Mouse (Mus musculus) bone marrow macrophage, adult 2 months (primary cell): Measurements from ENCODE around the gene Gnb1. TPM values are rescaled to one million over a fixed set of nuclear protein-coding genes. Genes with fewer than 3 reads are reported as not detected.

ENCODE experiments used
- H3K27ac ChIP-seq: 2 replicates; pipeline ENCODE4 v1.5.1; 2012; ENCODE audit warnings: low read depth, low read length; ENCODE audit not compliant: insufficient read depth
- H3K4me1 ChIP-seq: 2 replicates; pipeline ENCODE4 v1.6.1; 2012; ENCODE audit warnings: low read length; ENCODE audit not compliant: control insufficient read depth, insufficient read depth
- H3K4me3 ChIP-seq: 2 replicates; pipeline ENCODE4 v1.5.1; 2012; ENCODE audit warnings: mild to moderate bottlenecking, low read length, moderate library complexity; ENCODE audit not compliant: insufficient read depth
- CTCF ChIP-seq: IDR thresholded peaks from 2 replicates; pipeline ENCODE4 v1.5.1; 2012; ENCODE audit warnings: low read depth, mild to moderate bottlenecking, low read length, moderate library complexity
- POLR2A ChIP-seq: IDR thresholded peaks from 2 replicates; pipeline ENCODE4 v1.6.1; 2012; ENCODE audit warnings: mild to moderate bottlenecking, low read depth, low read length, borderline replicate concordance
- polyA plus RNA-seq: library from polyadenylated mRNA; stranded (reverse); fragments of >200 nt; gene quantifications from 2 replicates; pipeline ENCODE4 v1.2.4, GENCODE M21; 2012; ENCODE audit not compliant: missing spikeins, insufficient read depth, insufficient read length

The Gnb1 gene
- polyA plus RNA-seq, 1 experiment: 389 TPM

DNA sequence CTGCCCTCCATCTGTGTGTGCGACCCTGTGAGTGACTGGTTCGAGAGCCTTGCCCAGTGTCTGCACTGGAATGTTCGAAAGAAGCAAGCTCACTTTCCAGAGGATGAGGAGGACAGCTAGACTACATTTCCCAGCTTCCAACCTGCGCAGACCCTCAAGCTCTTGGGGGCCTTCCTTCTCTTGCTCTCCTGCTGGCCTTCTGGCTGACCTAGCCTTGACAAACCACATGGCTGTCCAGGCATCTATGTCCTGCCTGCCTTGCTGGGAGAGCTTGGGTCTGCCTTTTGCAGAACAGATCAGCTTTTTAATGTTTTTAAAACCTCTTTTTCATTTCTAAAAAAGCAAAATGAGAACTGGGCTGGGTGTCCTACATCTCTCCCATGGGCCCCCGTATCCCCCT is 98.2 kb downstream of the Gnb1 start:
- TF ChIP-seq POLR2A (no peak), CTCF (no peak)
- H3K4me1 ChIP-seq: peaks cover 6% of the 10 kb centered on the region
- no peak overlapping the region for H3K27ac ChIP-seq
- H3K4me3 ChIP-seq: no peak overlapping the region

DNA sequence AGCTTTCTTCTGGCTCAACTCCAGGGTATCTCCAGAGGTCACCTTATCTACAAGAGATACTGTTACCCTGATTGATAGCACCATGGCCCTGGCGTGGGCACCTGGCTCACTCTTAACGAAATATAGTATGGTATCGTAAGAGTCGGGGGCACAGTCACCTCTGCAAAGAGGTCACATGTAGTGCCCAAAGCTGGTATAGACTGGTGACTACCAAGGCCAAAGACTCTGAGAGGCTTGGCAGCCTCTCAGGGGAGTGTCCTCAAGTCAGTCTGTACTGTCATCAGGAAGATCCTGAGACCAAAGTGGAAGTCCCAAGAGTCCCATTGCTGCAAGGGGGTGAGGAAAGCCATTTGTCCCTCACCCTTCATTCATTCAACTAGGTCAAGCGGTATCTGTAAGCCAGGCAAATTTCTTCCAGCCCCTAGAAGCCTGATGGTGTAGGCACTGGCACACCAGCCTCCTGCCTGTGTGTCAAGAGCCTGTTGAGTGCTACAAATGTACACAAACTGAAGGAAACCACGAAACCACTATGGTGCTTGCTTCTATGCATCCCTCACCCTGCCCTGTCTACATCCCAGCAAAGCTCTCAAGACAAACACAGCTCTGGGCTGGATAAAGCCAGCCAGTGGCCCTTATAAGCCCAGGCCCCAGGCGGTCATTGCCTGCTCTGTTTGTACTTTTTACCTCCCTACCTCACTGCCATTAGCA is 100.0 kb downstream of the Gnb1 start:
- Histone ChIP-seq H3K4me3 (no peak overlapping the region), H3K27ac (no peak overlapping the region), H3K4me1 (peaks cover 6% of the 10 kb centered on the region)
- no peak for TF ChIP-seq POLR2A
- TF ChIP-seq CTCF: no peak

DNA sequence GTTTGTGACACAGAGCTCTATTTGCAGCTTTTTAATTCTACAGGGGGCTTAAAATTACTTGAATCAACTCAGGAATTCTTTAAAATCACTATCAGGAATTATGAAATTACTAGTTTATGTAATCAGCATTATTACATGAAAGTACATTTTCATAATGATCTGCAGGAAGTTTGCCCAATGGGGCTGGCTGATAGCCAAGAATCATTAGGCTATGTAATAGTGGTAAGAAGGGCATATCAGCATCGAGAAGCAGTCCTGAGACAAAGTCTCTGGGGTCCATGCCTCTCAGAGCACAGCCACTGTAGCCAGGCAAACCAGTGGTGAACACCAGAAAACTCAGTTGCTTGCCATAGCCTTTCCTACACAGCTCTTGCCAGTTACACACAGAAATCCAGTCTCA is 102.6 kb downstream of the Gnb1 start:
- H3K27ac ChIP-seq: no peak overlapping the region
- no peak overlapping the region for H3K4me3 ChIP-seq
- TF ChIP-seq CTCF (no peak), POLR2A (no peak)
- peaks cover 7% of the 10 kb centered on the region for H3K4me1 ChIP-seq

DNA sequence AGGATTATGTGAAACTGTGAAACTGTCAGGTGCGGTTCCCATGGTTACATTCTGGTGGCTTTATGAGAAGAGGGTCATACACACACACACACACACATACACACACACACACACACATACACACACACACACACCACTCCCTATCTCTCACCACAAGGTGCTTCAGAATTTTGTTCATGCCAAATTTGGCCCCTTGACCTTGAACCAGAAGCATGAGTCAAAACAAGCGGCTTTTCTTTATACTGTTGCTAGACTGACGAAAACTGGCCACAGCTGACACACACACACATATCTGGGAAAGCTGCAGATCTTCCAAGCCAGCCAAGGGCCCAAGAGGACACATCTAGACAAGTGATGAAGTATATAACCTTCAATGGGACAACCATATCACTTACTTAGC is 104.6 kb downstream of the Gnb1 start:
- H3K4me1 ChIP-seq: peaks cover 15% of the 10 kb centered on the region
- no peak overlapping the region for H3K27ac ChIP-seq
- no peak overlapping the region for H3K4me3 ChIP-seq
- TF ChIP-seq POLR2A: no peak
- TF ChIP-seq CTCF: no peak

DNA sequence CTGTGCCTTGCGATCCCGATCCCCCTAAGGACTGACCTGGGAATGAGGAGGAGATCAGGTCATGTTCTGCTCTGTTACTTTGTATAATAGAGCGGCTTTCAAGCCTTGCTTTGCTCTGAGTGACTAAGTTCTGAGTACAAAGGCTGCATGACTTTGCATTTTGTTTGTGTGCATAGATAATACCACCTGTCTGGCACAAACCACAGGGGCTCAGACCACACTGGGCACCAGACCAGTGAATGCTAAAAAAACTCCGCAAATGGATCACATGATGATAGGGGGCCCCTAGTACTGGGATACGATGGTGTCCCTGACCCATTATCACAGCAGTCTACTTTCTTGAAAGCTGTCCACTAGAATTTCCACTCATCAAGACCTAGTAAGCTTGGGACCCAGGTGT is 105.4 kb downstream of the Gnb1 start:
- H3K4me1 ChIP-seq: peaks cover 15% of the 10 kb centered on the region
- TF ChIP-seq POLR2A (no peak), CTCF (no peak)
- H3K4me3 ChIP-seq: no peak overlapping the region
- no peak overlapping the region for H3K27ac ChIP-seq

DNA sequence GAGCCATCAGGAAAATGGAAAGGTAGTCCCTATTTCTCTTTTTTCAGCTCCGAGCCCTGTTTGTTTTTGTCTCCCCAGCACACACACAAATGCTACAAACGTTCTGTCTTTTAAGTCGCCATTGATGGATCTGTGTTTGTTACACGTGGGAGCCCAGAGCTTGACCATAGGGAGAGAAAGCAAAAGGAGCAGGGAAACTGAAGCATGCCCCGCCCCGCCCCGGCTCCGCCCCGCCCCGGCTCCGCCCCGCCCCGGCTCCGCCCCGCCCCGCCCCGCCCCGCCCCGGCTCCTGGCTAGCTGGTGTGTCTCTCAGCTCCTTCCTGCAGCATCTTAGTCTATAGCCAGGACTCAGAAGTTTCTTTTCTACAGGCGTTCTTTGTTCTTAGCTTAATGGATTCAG is 107.4 kb downstream of the Gnb1 start:
- H3K4me1 ChIP-seq: peaks cover 12% of the 10 kb centered on the region
- TF ChIP-seq CTCF (no peak), POLR2A (no peak)
- H3K4me3 ChIP-seq: no peak overlapping the region
- H3K27ac ChIP-seq: no peak overlapping the region

DNA sequence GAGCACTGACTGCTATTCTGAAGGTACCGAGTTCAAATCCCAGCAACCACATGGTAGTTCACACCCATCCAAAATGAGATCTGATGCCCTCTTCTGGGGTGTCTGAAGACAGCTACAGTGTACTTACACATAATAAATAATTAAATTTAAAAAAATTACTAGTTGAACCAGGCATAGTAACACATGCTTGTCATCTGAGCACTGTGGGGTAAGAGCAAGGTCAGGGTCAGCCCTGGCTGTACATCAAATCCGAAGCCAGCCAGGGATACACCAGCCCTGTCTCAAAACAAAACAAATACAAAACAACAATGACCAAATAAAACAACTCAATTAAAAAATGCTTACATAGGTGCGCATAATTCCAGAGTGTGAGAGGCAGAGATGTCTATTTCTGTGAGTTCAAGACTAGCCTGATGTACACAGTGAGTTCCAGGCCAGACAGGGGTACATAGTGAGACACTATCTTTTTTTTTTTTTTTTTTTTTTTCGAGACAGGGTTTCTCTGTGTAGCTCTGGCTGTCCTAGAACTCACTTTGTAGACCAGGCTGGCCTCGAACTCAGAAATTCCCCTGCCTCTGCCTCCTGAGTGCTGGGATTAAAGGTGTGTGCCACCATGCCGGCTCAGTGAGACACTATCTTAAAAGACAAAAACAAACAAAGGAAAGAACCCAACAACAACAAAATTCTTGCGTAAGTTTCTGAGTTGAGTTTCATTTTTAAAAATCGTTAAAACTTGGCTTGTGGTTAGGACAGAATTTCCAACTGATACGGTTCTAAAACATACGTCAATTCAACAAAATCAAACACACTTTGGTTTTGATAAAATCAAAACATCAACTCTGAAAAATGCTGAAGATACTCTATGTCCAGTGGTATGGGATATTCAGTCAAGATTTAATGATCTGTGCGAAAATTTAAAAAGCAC is 109.0 kb downstream of the Gnb1 start:
- H3K4me1 ChIP-seq: peaks cover 9% of the 10 kb centered on the region
- H3K4me3 ChIP-seq: peak overlapping the region; percentile 75
- TF ChIP-seq POLR2A: no peak
- H3K27ac ChIP-seq: peak overlapping the region; percentile 90

DNA sequence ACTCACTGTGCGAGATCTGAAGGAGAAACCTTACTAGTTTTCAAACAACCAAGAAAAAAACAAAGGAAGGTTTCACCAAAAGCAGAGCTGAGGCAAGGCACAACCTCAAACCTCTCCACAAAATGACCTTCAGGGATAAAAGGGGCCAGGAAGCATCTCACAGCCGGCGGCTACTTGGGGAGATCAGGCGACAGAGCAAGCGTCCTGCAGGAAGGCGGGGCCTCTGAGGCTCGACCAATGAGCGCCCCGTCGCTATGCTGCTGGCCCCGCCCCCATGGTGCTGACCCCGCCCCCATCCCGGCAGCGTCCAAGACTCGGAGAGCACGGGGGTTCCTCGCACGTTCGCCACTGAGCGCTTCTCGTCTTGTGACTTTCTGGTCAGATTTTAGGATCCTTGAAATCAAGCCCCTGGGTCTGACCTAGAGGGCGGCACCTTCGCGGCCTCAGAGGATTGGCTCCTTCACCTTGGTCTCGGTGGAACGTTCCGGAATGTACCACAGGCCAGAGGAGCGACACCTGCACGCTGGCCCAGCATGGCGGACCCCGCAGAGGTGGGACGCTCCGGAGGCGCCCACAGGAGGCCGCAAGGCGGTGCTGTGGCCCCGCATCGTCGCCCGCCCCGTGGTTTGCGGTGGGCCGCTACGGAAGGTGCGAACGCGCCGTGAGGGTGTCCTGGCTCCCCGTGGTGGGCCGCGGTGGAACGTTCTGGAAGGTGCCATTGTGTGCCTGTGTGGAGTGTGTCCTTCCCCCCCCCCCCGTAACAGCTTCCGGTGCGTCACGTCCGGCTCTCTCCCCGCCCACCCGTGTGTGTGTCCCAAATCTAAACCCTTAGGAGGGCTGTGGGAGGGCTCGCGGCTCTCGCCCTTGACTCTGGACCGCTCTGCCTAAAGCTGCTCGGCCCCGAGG is 110.2 kb downstream of the Gnb1 start, which contains the start of gene Slc35e2:
TSS of gene Slc35e2 (plus strand) at position 326 of the 906 bp plus-strand sequence.
- H3K27ac ChIP-seq: peak within 1 kb of the TSS; percentile 100
- TF ChIP-seq POLR2A: no peak
- TF ChIP-seq CTCF: no peak
- peaks cover 9% of the 10 kb centered on the region for H3K4me1 ChIP-seq
- peak within 1 kb of the TSS; percentile 100 for H3K4me3 ChIP-seq

DNA sequence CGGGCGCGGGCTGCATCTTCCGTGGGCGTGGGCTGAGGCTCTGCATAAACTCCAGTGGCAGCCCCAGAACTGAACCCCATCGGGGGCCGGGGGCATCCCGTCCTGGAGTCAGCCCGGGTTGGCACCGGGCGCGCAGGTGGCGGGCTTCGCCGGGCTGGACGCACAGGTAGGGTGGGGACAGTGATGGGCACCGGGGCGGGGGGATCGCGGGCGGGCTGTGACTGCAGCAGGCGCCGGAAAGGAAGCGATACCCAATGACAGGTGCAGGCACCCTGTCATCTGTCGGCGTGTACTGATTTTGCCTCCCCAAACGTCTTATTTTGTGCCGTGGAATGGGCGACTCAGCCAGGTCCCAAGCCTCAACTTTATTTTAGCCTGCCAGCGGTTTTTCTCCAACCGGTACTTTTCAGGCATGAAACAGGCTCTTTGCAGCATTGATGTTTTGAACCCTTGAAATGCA is 110.9 kb downstream of the Gnb1 start:
- H3K27ac ChIP-seq: peak overlapping the region; percentile 54
- H3K4me3 ChIP-seq: peak overlapping the region; percentile 100
- TF ChIP-seq POLR2A (no peak), CTCF (no peak)
- H3K4me1 ChIP-seq: peaks cover 7% of the 10 kb centered on the region
